Mouse (Mus musculus) midbrain, embryonic 12.5 days (tissue): ENCODE data around the gene Ubap1. TPM values are rescaled to one million over a fixed set of nuclear protein-coding genes. Genes with fewer than 3 reads are reported as not detected.

Source experiments
- ATAC-seq: fragments of 200-750 bp; cut with Nextera tagmentation; 2 replicates; pipeline ENCODE4 v1.8.0; 2017; ENCODE audit warnings: low read depth, moderate TSS enrichment, moderate library complexity; ENCODE audit not compliant: low FRiP score
- H3K27ac ChIP-seq: fragments of 300-500 bp; sonication (generic); replicated peaks from 2 replicates; pipeline ENCODE4 v1.5.1; 2016; ENCODE audit warnings: mild to moderate bottlenecking
- H3K27me3 ChIP-seq: fragments of 300-500 bp; sonication (generic); 2 replicates; pipeline ENCODE4 v1.6.1; 2016; ENCODE audit warnings: mild to moderate bottlenecking
- H3K36me3 ChIP-seq: fragments of 300-500 bp; sonication (generic); 2 replicates; pipeline ENCODE4 v1.6.1; 2016
- H3K4me1 ChIP-seq: fragments of 300-500 bp; sonication (generic); 2 replicates; pipeline ENCODE4 v1.6.1; 2016
- H3K4me2 ChIP-seq: fragments of 300-500 bp; sonication (generic); replicated peaks from 2 replicates; pipeline ENCODE4 v1.6.1; 2016; ENCODE audit warnings: mild to moderate bottlenecking, moderate library complexity
- H3K4me3 ChIP-seq: fragments of 300-500 bp; sonication (generic); 2 replicates; pipeline ENCODE4 v1.5.1; 2016; ENCODE audit warnings: mild to moderate bottlenecking
- H3K9ac ChIP-seq: fragments of 300-500 bp; sonication (generic); replicated peaks from 2 replicates; pipeline ENCODE4 v1.6.1; 2016; ENCODE audit warnings: mild to moderate bottlenecking, moderate library complexity
- H3K9me3 ChIP-seq: fragments of 300-500 bp; sonication (generic); 2 replicates; pipeline ENCODE4 v1.6.1; 2016; ENCODE audit warnings: mild to moderate bottlenecking
- WGBS: fragments of 180-500 bp; shearing (Covaris S2); methylation state at CpG from one replicate; pipeline ENCODE4 v1.1.7; 2016; 5-methylcytosine and 5-hydroxymethylcytosine counted together
- polyA plus RNA-seq: library from polyadenylated mRNA; unstranded; fragments of >200 nt; fragmentation: Nextera tagmentation; extraction: Ambion mirVana; gene quantifications from 2 replicates; pipeline ENCODE4 v1.2.1, GENCODE M21; 2016

Ubap1 gene
- polyA plus RNA-seq = 80.3 and 81.2 TPM in 2 replicates

- Histone ChIP-seq H3K4me1 (peaks cover 10% of the 10 kb centered on the region), H3K9ac (peak within 1 kb of the TSS; percentile 81), H3K27ac (peak within 1 kb of the TSS; percentile 95), H3K36me3 (no peaks in the 10 kb centered on the region), H3K9me3 (no peaks in the 10 kb centered on the region), H3K4me3 (peak within 1 kb of the TSS; percentile 80), H3K27me3 (no peaks in the 10 kb centered on the region), H3K4me2 (peak within 1 kb of the TSS; percentile 67)
- ATAC-seq = peak; percentile 97
- under 1% methylated on average over 31 of the region's 31 CpGs for WGBS
Observed at GRCm38 (mm10) chr4:41348584-41349198, at the start of gene Ubap1. Gene Ubap1 (plus strand): TSS chr4:41348996.

- H3K9me3 ChIP-seq = no peaks in the 10 kb centered on the region
- no peak overlapping the region for H3K4me2 ChIP-seq
- H3K27me3 ChIP-seq = no peaks in the 10 kb centered on the region
- no peak overlapping the region for H3K9ac ChIP-seq
- no peaks in the 10 kb centered on the region for H3K4me1 ChIP-seq
- WGBS = 94% methylated on average over 7 of the region's 7 CpGs
- H3K36me3 ChIP-seq = peaks cover 54% of the 10 kb centered on the region
- no peak overlapping the region for H3K4me3 ChIP-seq
- no peak overlapping the region for H3K27ac ChIP-seq
- no peak for ATAC-seq
Observed at GRCm38 (mm10) chr4:41303671-41304070, 45.1 kb upstream of the Ubap1 start.

DNA sequence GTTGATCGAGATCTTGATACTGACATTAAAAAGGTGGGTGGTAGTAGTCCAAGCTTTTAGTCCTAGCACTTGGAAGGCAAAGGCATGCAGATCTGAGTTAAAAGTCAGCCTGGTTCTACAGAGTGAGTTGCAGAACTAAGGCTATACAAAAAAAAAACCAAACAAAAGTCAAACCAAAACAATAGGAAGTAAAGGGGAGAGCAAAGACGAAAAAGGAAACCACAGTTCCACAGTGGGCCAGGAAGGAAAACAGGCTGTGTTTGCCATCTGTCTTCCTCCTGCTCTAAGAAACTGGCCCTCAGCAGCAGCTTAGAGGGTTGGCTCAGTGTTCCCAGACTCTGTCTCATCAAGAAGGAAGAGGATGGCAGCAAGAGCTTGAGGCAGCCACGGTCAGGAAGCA, 44.5 kb upstream of the Ubap1 start:
- 72% methylated on average over 3 of the region's 3 CpGs for WGBS
- no peak overlapping the region for H3K9ac ChIP-seq
- H3K4me3 ChIP-seq = no peak overlapping the region
- peaks cover 54% of the 10 kb centered on the region for H3K36me3 ChIP-seq
- no peak overlapping the region for H3K27ac ChIP-seq
- H3K27me3 ChIP-seq = no peaks in the 10 kb centered on the region
- no peak for ATAC-seq
- H3K4me2 ChIP-seq = no peak overlapping the region
- no peaks in the 10 kb centered on the region for H3K4me1 ChIP-seq
- no peaks in the 10 kb centered on the region for H3K9me3 ChIP-seq

DNA sequence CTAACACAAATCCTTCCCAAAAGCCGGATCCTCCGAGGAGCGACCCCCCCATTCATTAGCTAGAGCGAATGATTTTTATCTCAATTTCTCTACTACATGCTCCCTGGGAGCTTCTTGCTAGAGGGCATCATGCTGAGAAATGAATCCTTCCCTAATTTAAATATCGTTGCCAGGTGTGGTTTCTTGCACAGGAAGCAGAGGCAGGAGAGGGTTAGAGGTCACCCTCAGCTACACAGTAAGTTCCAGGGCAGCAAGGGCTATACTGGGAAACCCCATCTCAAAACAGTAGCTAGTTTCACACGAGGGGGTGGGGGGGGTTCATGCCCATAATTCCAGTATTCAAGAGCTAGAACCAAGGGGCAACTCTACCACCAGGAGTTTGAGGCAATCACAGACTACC, 41.4 kb upstream of the Ubap1 start:
- Histone ChIP-seq H3K36me3 (peaks cover 47% of the 10 kb centered on the region), H3K27ac (no peak overlapping the region), H3K9ac (no peak overlapping the region), H3K4me3 (no peak overlapping the region), H3K27me3 (no peaks in the 10 kb centered on the region), H3K4me2 (no peak overlapping the region), H3K4me1 (no peaks in the 10 kb centered on the region), H3K9me3 (no peaks in the 10 kb centered on the region)
- WGBS = 86% methylated on average over 6 of the region's 6 CpGs
- no peak for ATAC-seq

DNA sequence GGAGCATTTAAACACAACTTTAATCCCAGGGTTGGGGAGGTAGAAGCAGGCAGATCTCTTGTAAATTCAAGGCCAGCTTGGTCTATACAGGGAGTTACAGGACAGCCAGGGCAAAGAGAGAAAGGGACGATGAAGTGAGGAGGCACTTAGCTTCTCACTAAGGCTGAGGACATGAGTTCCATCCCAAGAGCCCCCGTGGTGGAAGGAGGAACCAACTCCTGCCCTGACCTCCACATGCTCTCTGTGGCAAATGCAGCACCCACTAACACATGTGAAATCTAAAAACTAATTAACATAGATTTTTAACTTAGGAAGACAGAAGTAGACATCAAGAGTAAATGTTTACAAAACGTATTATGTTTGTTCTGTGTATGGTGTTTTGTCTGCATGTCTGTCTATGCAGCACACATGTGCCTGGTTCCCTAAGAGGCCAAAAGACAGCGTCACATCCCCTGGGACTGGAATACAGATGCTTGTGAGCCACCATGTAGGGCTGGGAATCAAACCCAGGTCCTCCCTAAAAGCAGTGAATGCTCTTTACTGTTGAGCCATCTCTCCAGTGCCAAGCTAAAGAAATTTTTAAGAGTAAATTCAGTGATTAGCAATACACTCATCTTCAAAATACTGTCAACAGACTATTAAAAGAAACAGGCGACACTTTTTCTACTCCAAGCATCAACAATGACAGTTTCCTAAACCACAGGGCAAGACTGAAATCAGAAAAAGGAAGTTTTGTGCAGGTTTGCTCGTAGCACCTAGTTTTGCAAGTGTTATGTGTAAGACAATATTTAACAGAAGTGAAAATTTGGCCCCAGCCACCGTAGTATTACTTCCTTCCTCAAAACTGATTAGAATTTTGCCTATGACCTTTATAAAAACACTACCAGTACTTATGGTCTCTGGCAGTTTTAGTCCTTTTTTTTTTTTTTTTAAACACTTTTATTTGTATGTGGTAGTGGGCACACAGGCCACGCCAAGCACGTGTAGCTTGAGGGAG, 37.9 kb upstream of the Ubap1 start:
- Histone ChIP-seq H3K9me3 (no peaks in the 10 kb centered on the region), H3K4me3 (no peak overlapping the region), H3K27me3 (no peaks in the 10 kb centered on the region), H3K9ac (no peak overlapping the region), H3K4me2 (no peak overlapping the region), H3K4me1 (peaks cover 19% of the 10 kb centered on the region), H3K36me3 (peaks cover 38% of the 10 kb centered on the region), H3K27ac (no peak overlapping the region)
- WGBS = 95% methylated on average over 9 of the region's 9 CpGs
- ATAC-seq = no peak

DNA sequence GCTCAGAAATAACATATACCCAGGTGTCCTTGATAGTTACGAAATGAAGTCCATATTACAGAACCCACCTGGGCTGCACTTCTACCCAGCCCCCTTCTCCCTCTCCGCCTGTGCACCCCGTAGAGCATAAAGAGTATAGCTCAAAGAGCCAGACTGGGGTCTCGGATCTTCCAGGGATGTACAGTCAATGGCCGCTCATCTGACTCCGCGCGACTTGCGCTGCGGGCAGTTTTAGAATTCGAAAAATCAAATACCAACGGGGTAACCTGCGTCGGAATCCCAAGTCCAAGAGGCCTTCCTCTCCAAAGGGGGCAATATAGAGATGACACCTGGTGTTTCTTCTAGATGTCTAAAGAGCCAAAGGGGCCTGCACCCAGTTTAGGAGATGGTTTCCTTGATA, 35.1 kb upstream of the Ubap1 start:
- Histone ChIP-seq H3K36me3 (peaks cover 30% of the 10 kb centered on the region), H3K27ac (peak overlapping the region; percentile 91), H3K9me3 (no peaks in the 10 kb centered on the region), H3K4me1 (peaks cover 19% of the 10 kb centered on the region), H3K4me2 (peak overlapping the region; percentile 89), H3K9ac (peak overlapping the region; percentile 97), H3K27me3 (no peaks in the 10 kb centered on the region), H3K4me3 (peak overlapping the region; percentile 99)
- WGBS = 17% methylated on average over 14 of the region's 14 CpGs
- no peak for ATAC-seq

DNA sequence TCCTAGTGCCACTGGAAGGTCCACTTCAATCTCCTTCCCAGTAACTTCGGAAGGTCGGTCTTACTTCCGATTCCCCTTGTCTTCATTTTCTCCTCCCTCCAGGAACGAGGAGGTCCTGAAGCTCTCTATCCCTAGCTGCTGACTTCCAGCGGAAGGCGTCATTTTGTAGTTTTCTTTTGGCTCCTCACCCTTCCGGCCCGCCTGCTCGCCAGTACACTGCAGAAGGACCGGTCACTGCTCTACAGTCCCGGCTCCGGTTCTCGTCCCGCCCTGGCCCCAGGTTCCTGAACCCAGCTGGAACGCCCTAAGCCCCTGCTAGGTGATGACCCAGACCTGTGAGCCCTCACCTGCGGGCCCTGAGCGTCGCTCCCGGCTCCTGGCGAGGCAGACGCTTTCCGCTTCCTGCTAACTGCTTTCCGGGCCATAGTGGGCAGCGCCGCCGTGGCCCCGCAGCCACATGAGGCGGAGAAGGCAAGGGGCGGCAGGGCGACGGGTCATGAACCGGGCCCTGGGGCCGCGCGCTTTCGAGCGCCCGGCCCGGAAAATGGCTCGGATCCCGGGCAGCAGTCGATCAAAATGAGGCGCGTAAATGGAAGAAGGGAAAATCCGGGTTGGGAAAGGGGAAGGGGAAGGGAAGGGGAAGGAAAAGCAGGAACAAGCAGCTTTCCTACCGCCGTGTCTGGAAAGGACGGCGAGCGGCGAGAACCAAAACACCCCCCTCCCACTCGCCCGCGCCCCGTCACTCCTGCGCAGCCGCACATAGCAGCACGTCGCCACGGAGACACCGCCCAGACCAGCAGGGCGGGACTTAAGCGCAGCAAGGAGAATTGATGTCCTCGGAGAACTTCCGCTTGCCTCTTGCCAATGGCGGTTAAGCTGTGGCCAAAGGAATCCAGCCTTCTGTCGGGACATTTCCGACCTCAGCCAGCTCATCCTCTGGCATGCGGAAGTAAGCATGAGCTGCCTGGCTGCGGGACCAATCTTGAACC, 34.4 kb upstream of the Ubap1 start, which contains the start of gene Dcaf12:
Gene Dcaf12 (minus strand): TSS at position 749 of the 989 bp plus-strand sequence.
- ATAC-seq = peak; percentile 97
- no peaks in the 10 kb centered on the region for H3K9me3 ChIP-seq
- peak within 1 kb of the TSS; percentile 97 for H3K9ac ChIP-seq
- H3K4me1 ChIP-seq = peaks cover 19% of the 10 kb centered on the region
- H3K4me3 ChIP-seq = peak within 1 kb of the TSS; percentile 99
- peak within 1 kb of the TSS; percentile 91 for H3K27ac ChIP-seq
- peaks cover 23% of the 10 kb centered on the region for H3K36me3 ChIP-seq
- no peaks in the 10 kb centered on the region for H3K27me3 ChIP-seq
- WGBS = under 1% methylated on average over 70 of the region's 70 CpGs
- peak within 1 kb of the TSS; percentile 89 for H3K4me2 ChIP-seq

GRCm38 (mm10) chr4:41315173-41315572, 33.6 kb upstream of the Ubap1 start:
- ATAC-seq = no peak; the same call in 1 of the 2 replicates
- peak overlapping the region; percentile 97 for H3K9ac ChIP-seq
- H3K27ac ChIP-seq = peak overlapping the region; percentile 91
- H3K4me1 ChIP-seq = peaks cover 19% of the 10 kb centered on the region
- H3K9me3 ChIP-seq = no peaks in the 10 kb centered on the region
- 63% methylated on average over 8 of the region's 8 CpGs for WGBS
- H3K36me3 ChIP-seq = peaks cover 15% of the 10 kb centered on the region
- no peaks in the 10 kb centered on the region for H3K27me3 ChIP-seq
- H3K4me2 ChIP-seq = peak overlapping the region; percentile 89
- H3K4me3 ChIP-seq = peak overlapping the region; percentile 99

GRCm38 (mm10) chr4:41318267-41318666, 30.5 kb upstream of the Ubap1 start:
- no peaks in the 10 kb centered on the region for H3K27me3 ChIP-seq
- ATAC-seq = no peak
- H3K27ac ChIP-seq = no peak overlapping the region
- H3K9me3 ChIP-seq = no peaks in the 10 kb centered on the region
- WGBS = 86% methylated on average over 5 of the region's 5 CpGs
- H3K36me3 ChIP-seq = no peaks in the 10 kb centered on the region
- H3K4me1 ChIP-seq = peaks cover 14% of the 10 kb centered on the region
- no peak overlapping the region for H3K4me3 ChIP-seq
- H3K4me2 ChIP-seq = no peak overlapping the region
- no peak overlapping the region for H3K9ac ChIP-seq

GRCm38 (mm10) chr4:41320971-41321370, 27.8 kb upstream of the Ubap1 start:
- Histone ChIP-seq H3K27ac (no peak overlapping the region), H3K4me1 (no peaks in the 10 kb centered on the region), H3K9me3 (no peaks in the 10 kb centered on the region), H3K4me2 (no peak overlapping the region), H3K9ac (no peak overlapping the region), H3K36me3 (no peaks in the 10 kb centered on the region), H3K27me3 (no peaks in the 10 kb centered on the region), H3K4me3 (no peak overlapping the region)
- 73% methylated on average over 4 of the region's 4 CpGs for WGBS
- ATAC-seq = no peak

DNA sequence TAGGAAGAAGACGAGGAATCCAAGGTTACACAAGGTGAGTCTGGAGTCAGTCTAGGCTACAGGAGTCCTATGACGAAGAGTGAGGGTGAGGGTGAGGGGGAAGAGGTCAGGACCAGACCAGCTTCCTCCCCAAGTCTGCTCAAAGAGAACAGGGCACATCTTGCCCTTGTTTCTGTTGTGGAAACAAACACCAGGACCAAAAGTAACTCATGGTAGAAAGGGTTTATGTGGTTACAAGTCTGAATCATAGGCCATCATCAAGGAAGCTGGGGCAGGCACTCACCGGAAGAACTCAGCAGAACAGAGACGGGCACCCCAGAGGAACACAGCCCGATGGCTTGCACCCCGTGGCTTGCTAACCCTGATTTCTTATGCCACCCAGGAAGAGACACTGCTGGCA, 21.9 kb upstream of the Ubap1 start:
- H3K27me3 ChIP-seq = no peaks in the 10 kb centered on the region
- no peaks in the 10 kb centered on the region for H3K4me1 ChIP-seq
- no peak overlapping the region for H3K9ac ChIP-seq
- H3K4me3 ChIP-seq = no peak overlapping the region
- H3K36me3 ChIP-seq = no peaks in the 10 kb centered on the region
- H3K27ac ChIP-seq = no peak overlapping the region
- no peak for ATAC-seq
- no peak overlapping the region for H3K4me2 ChIP-seq
- H3K9me3 ChIP-seq = no peaks in the 10 kb centered on the region
- 89% methylated on average over 6 of the region's 6 CpGs for WGBS
